Mouse (Mus musculus) hindbrain, postnatal 0 days (tissue): Measurements from ENCODE around the gene Gpr85. TPM values are rescaled to one million over a fixed set of nuclear protein-coding genes. Genes with fewer than 3 reads are reported as not detected.

Experiments used
- ATAC-seq: fragments of 200-750 bp; cut with Nextera tagmentation; 2 replicates; pipeline ENCODE4 v1.8.0; 2017; ENCODE audit warnings: mild to moderate bottlenecking, moderate TSS enrichment, moderate library complexity
- DNase-seq: peaks from one replicate; pipeline ENCODE4 v3.0.0-alpha.2; 2015; ENCODE audit warnings: low spot score
- H3K27ac ChIP-seq: fragments of 300-500 bp; sonication (generic); 2 replicates; pipeline ENCODE4 v1.5.1; 2014; ENCODE audit warnings: mild to moderate bottlenecking
- H3K27me3 ChIP-seq: fragments of 300-500 bp; sonication (generic); 2 replicates; pipeline ENCODE4 v1.6.1; 2014; ENCODE audit warnings: low read length, mixed read lengths; ENCODE audit not compliant: insufficient read depth
- H3K36me3 ChIP-seq: fragments of 300-500 bp; sonication (generic); 2 replicates; pipeline ENCODE4 v1.6.1; 2014; ENCODE audit warnings: low read length, mixed read lengths; ENCODE audit not compliant: insufficient read depth
- H3K4me1 ChIP-seq: fragments of 300-500 bp; sonication (generic); 2 replicates; pipeline ENCODE4 v1.6.1; 2014; ENCODE audit warnings: antibody characterized with exemption, low read length, mixed read lengths; ENCODE audit not compliant: insufficient read depth
- H3K4me2 ChIP-seq: fragments of 300-500 bp; sonication (generic); 2 replicates; pipeline ENCODE4 v1.6.1; 2014; ENCODE audit warnings: low read depth, mild to moderate bottlenecking, low read length, moderate library complexity, mixed read lengths
- H3K4me3 ChIP-seq: fragments of 300-500 bp; sonication (generic); 2 replicates; pipeline ENCODE4 v1.5.1; 2014; ENCODE audit warnings: low read length
- H3K9ac ChIP-seq: fragments of 300-500 bp; sonication (generic); replicated peaks from 2 replicates; pipeline ENCODE4 v1.6.1; 2014; ENCODE audit warnings: mild to moderate bottlenecking, low read length, moderate library complexity, mixed read lengths
- H3K9me3 ChIP-seq: fragments of 300-500 bp; sonication (generic); 2 replicates; pipeline ENCODE4 v1.6.1; 2016; ENCODE audit warnings: low read length, mixed read lengths
- CTCF ChIP-seq: IDR thresholded peaks from 2 replicates; pipeline ENCODE4 v1.5.1; 2016; ENCODE audit warnings: antibody characterized with exemption, control low read depth, low read depth
- WGBS: fragments of 180-500 bp; shearing (Covaris S2); extraction: QIAGEN DNeasy Blood & Tissue Kit; methylation state at CpG from one replicate; pipeline ENCODE4 v1.1.7; 2014; 5-methylcytosine and 5-hydroxymethylcytosine counted together
- polyA plus RNA-seq: library from polyadenylated mRNA; unstranded; fragments of >200 nt; fragmentation: Nextera tagmentation; extraction: Ambion mirVana; gene quantifications from 2 replicates; pipeline ENCODE4 v1.2.1, GENCODE M21; 2015
- total RNA-seq: library from RNA; depleted of rRNA; stranded (reverse); fragments of >200 nt; gene quantifications from 2 replicates; pipeline ENCODE4 v1.2.3, GENCODE M21; 2014; rRNA removed

Gene Gpr85
- total RNA-seq (77.8 and 84.3 TPM in 2 replicates), polyA plus RNA-seq (87.5 and 89.1 TPM in 2 replicates)

DNA sequence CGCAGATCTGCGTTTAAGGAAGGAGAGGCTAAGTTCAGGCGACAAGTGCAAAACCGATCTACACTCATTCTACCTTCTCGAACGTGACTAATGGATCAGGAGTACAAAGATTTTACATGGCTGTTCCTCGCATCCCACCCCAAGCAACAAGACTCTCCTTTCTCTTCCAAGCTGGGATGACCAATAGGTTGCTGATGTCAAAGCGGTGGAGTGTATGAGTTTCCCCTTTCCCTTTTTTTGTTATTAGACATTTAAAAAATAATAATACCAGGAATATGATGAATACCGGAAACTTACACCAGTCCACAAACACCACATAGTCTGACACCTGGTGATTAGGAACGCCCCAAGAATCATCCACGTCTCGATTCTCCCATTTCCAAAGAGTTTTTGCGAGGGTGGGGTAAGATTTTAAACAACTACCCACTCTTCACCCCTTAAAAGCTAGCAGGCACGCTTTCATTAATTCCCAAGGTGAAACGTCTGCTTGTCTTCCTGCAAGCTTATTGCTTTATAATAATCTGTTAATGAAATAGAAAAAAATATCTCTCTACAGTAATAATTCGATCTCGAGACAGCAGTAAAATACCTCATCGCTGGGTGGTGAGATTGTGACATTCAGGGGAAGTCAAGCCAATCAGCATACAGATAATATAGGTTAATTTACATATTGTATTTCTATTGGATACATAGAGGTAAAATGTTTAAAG is at the start of gene Gpr85:
Gpr85 (minus strand) TSS at position 598 of the 710 bp plus-strand sequence.
- Histone ChIP-seq H3K36me3 (no peaks in the 10 kb centered on the region), H3K4me3 (peak within 1 kb of the TSS; percentile 78), H3K4me1 (no peaks in the 10 kb centered on the region), H3K9me3 (no peaks in the 10 kb centered on the region), H3K27ac (peak within 1 kb of the TSS; percentile 100), H3K27me3 (no peaks in the 10 kb centered on the region), H3K9ac (peak within 1 kb of the TSS; percentile 97), H3K4me2 (peak within 1 kb of the TSS; percentile 78)
- DNase-seq (peak; percentile 59), ATAC-seq (peak; percentile 46)
- TF ChIP-seq CTCF, result no peak
- WGBS, result 27% methylated on average over 18 of the region's 18 CpGs

GRCm38 (mm10) chr6:13884877-13885592 is 45.3 kb upstream of the Gpr85 start:
- no peak for TF ChIP-seq CTCF
- H3K36me3 ChIP-seq, result no peaks in the 10 kb centered on the region
- DNase-seq, result peak; percentile 26
- no peak overlapping the region for H3K27ac ChIP-seq
- H3K4me1 ChIP-seq, result no peaks in the 10 kb centered on the region
- H3K27me3 ChIP-seq, result no peaks in the 10 kb centered on the region
- no peak for ATAC-seq
- no peak overlapping the region for H3K9ac ChIP-seq
- H3K4me3 ChIP-seq, result no peak overlapping the region
- no peaks in the 10 kb centered on the region; the same call in 1 of the 2 replicates for H3K9me3 ChIP-seq
- WGBS, result 73% methylated on average over 3 of the region's 3 CpGs
- no peak overlapping the region for H3K4me2 ChIP-seq

- no peaks in the 10 kb centered on the region for H3K36me3 ChIP-seq
- H3K9ac ChIP-seq, result no peak overlapping the region
- H3K27me3 ChIP-seq, result no peaks in the 10 kb centered on the region
- ATAC-seq, result no peak
- no peak for TF ChIP-seq CTCF
- H3K4me2 ChIP-seq, result no peak overlapping the region
- H3K4me3 ChIP-seq, result no peak overlapping the region
- DNase-seq, result no peak
- no peak overlapping the region for H3K27ac ChIP-seq
- no peaks in the 10 kb centered on the region for H3K4me1 ChIP-seq
- no peaks in the 10 kb centered on the region; the same call in 1 of the 2 replicates for H3K9me3 ChIP-seq
Observed at GRCm38 (mm10) chr6:13882919-13883318, 43.2 kb upstream of the Gpr85 start.

GRCm38 (mm10) chr6:13873959-13874358 is 34.2 kb upstream of the Gpr85 start:
- DNase-seq, result no peak
- Histone ChIP-seq H3K4me1 (no peaks in the 10 kb centered on the region), H3K9me3 (no peaks in the 10 kb centered on the region), H3K36me3 (no peaks in the 10 kb centered on the region), H3K4me2 (no peak overlapping the region), H3K27me3 (no peaks in the 10 kb centered on the region), H3K27ac (no peak overlapping the region), H3K9ac (no peak overlapping the region), H3K4me3 (no peak overlapping the region)
- 92% methylated on average over 2 of the region's 2 CpGs for WGBS
- ATAC-seq, result no peak
- TF ChIP-seq CTCF, result no peak

DNA sequence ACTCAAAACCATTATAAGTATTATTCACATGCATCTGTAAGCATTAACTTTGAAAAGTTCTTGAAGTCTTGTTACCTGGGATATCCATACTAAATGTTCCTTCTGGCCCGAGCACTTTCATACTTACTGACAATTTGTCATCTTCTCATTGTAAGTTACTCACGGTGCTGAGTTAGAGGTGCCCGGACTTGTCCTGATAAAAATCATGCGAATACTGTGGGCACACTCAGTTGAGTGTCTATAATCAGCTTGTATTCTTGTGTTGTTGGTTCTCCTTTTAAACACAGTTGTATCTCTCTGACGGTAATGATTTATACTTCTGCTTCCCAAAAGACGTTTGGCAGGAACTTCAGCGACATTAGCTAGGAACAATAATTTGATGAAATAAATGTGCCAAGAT is 32.3 kb upstream of the Gpr85 start:
- no peak for DNase-seq
- peak overlapping the region; percentile 71 for H3K4me3 ChIP-seq

GRCm38 (mm10) chr6:13871625-13871958 is 31.9 kb upstream of the Gpr85 start:
- peak overlapping the region; percentile 78 for H3K27ac ChIP-seq
- peak overlapping the region; percentile 76 for H3K9ac ChIP-seq

More for the DNA sequence above, 32.3 kb upstream of the Gpr85 start:
- no peak overlapping the region for H3K27ac ChIP-seq
- no peak for TF ChIP-seq CTCF
- WGBS, result 63% methylated on average over 7 of the region's 7 CpGs
- ATAC-seq, result no peak
- H3K36me3 ChIP-seq, result no peaks in the 10 kb centered on the region
- no peaks in the 10 kb centered on the region for H3K27me3 ChIP-seq
- no peak overlapping the region for H3K9ac ChIP-seq
- peak overlapping the region; percentile 69 for H3K4me2 ChIP-seq
- no peaks in the 10 kb centered on the region for H3K4me1 ChIP-seq
- no peaks in the 10 kb centered on the region for H3K9me3 ChIP-seq

More at GRCm38 (mm10) chr6:13871625-13871958, 31.9 kb upstream of the Gpr85 start:
- TF ChIP-seq CTCF, result no peak
- no peaks in the 10 kb centered on the region for H3K27me3 ChIP-seq
- DNase-seq (no peak), ATAC-seq (peak; percentile 85)
- under 1% methylated on average over 7 of the region's 7 CpGs for WGBS
- no peaks in the 10 kb centered on the region for H3K36me3 ChIP-seq
- H3K9me3 ChIP-seq, result no peaks in the 10 kb centered on the region
- H3K4me1 ChIP-seq, result no peaks in the 10 kb centered on the region
- peak overlapping the region; percentile 69 for H3K4me2 ChIP-seq
- peak overlapping the region; percentile 71 for H3K4me3 ChIP-seq
